Mouse (Mus musculus) hindbrain, embryonic 13.5 days (tissue): ENCODE results near the gene Tasp1. TPM values are rescaled to one million over a fixed set of nuclear protein-coding genes. Genes with fewer than 3 reads are reported as not detected.
A peak's percentile ranks its signal among the peaks of the same experiment; 100 is the strongest.

Source experiments
- ATAC-seq: fragments of 200-750 bp; cut with Nextera tagmentation; 2 replicates; pipeline ENCODE4 v1.8.0; 2017; ENCODE audit warnings: moderate TSS enrichment; ENCODE audit not compliant: low FRiP score
- H3K27ac ChIP-seq: fragments of 300-500 bp; sonication (generic); 2 replicates; pipeline ENCODE4 v1.5.1; 2015; ENCODE audit warnings: inconsistent platforms, mild to moderate bottlenecking, moderate library complexity
- H3K27me3 ChIP-seq: fragments of 300-500 bp; sonication (generic); 2 replicates; pipeline ENCODE4 v1.6.1; 2015; ENCODE audit warnings: mild to moderate bottlenecking, inconsistent platforms
- H3K36me3 ChIP-seq: fragments of 300-500 bp; sonication (generic); 2 replicates; pipeline ENCODE4 v1.6.1; 2015; ENCODE audit warnings: mild to moderate bottlenecking, inconsistent platforms
- H3K4me1 ChIP-seq: fragments of 300-500 bp; sonication (generic); replicated peaks from 2 replicates; pipeline ENCODE4 v1.6.1; 2015; ENCODE audit warnings: inconsistent platforms
- H3K4me2 ChIP-seq: fragments of 300-500 bp; sonication (generic); 2 replicates; pipeline ENCODE4 v1.6.1; 2015; ENCODE audit warnings: inconsistent platforms, mild to moderate bottlenecking, moderate library complexity
- H3K4me3 ChIP-seq: fragments of 300-500 bp; sonication (generic); 2 replicates; pipeline ENCODE4 v1.5.1; 2015; ENCODE audit warnings: mild to moderate bottlenecking, inconsistent platforms
- H3K9ac ChIP-seq: fragments of 300-500 bp; sonication (generic); 2 replicates; pipeline ENCODE4 v1.6.1; 2015; ENCODE audit warnings: mild to moderate bottlenecking, inconsistent platforms
- H3K9me3 ChIP-seq: fragments of 300-500 bp; sonication (generic); 2 replicates; pipeline ENCODE4 v1.6.1; 2016; ENCODE audit warnings: inconsistent platforms
- WGBS: fragments of 180-500 bp; shearing (Covaris S2); methylation state at CpG from one replicate; pipeline ENCODE4 v1.1.7; 2015; 5-methylcytosine and 5-hydroxymethylcytosine counted together
- polyA plus RNA-seq: library from polyadenylated mRNA; unstranded; fragments of >200 nt; fragmentation: Nextera tagmentation; extraction: Ambion mirVana; gene quantifications from 2 replicates; pipeline ENCODE4 v1.2.1, GENCODE M21; 2015

Gene Tasp1
- 15.4 and 16.5 TPM in 2 replicates for polyA plus RNA-seq

DNA sequence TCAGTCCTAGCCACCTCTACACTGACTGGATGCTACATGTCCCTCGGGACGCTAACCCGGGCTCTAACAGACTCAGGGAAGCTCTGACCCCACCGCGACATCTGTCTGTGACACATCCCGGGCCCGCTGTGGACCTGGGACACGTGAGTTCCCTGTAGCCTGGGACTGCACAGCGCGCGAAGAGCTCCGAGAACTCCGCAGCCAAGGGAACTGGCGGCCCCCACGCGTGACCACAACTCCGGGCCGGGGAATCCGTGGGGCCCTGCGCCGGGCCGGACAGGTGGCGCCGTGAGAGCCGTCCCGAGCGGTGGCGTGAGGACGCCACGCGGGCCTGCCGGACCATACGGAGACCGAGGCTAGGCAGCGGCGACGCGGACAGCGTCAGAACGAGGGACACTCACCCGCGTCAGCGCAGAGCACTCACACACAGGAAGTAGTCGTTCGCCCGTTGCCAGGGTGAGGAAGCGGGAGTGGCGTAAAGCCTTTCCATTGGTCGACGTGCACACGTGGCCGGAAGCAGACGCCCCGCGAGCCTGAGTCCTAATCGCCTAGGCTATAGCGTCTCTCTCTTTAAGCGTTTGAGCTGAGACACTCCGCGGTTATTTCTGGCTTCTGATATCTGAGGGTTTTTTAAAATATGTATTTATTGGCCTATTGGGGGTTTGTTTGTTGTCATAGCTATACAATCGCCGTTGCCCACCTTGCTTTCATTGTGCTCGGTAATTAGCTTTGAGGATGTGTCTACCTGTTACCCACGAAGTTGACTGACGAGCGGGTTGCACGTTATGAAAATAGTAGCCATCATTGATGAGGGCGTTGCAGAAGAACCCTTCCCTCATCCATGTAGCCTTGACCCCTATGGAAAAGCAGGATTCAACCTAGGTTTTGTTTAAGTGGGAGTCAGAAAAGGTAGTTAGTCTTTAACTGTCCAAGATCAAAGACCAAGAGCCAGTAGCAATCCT is at the start of gene Tasp1:
Tasp1 (minus strand) TSS at position 453 of the 962 bp plus-strand sequence.
- H3K36me3 ChIP-seq, result no peaks in the 10 kb centered on the region
- ATAC-seq, result peak; percentile 100
- H3K9me3 ChIP-seq, result no peaks in the 10 kb centered on the region
- under 1% methylated on average over 68 of the region's 68 CpGs for WGBS
- no peaks in the 10 kb centered on the region for H3K27me3 ChIP-seq
- H3K4me2 ChIP-seq, result peak within 1 kb of the TSS; percentile 80
- peak within 1 kb of the TSS; percentile 61 for H3K4me3 ChIP-seq
- H3K27ac ChIP-seq, result peak within 1 kb of the TSS; percentile 87
- peak within 1 kb of the TSS; percentile 79 for H3K9ac ChIP-seq
- H3K4me1 ChIP-seq, result peaks cover 10% of the 10 kb centered on the region

GRCm38 (mm10) chr2:140113851-140114250 is 47.2 kb upstream of the Tasp1 start:
- ATAC-seq, result no peak
- H3K36me3 ChIP-seq, result no peaks in the 10 kb centered on the region
- H3K4me3 ChIP-seq, result no peak overlapping the region
- H3K4me1 ChIP-seq, result no peaks in the 10 kb centered on the region
- no peaks in the 10 kb centered on the region for H3K27me3 ChIP-seq
- no peak overlapping the region for H3K9ac ChIP-seq
- H3K27ac ChIP-seq, result no peak overlapping the region
- no peaks in the 10 kb centered on the region for H3K9me3 ChIP-seq
- 95% methylated on average over 8 of the region's 8 CpGs for WGBS
- H3K4me2 ChIP-seq, result no peak overlapping the region

GRCm38 (mm10) chr2:140108945-140109344 is 42.3 kb upstream of the Tasp1 start:
- no peak overlapping the region for H3K9ac ChIP-seq
- H3K4me1 ChIP-seq, result no peaks in the 10 kb centered on the region
- H3K4me3 ChIP-seq, result no peak overlapping the region
- no peak for ATAC-seq
- H3K4me2 ChIP-seq, result no peak overlapping the region
- no peaks in the 10 kb centered on the region for H3K9me3 ChIP-seq
- no peaks in the 10 kb centered on the region for H3K27me3 ChIP-seq
- H3K36me3 ChIP-seq, result no peaks in the 10 kb centered on the region
- no peak overlapping the region for H3K27ac ChIP-seq
- WGBS, result 35% methylated on average over 1 of the region's 1 CpGs

DNA sequence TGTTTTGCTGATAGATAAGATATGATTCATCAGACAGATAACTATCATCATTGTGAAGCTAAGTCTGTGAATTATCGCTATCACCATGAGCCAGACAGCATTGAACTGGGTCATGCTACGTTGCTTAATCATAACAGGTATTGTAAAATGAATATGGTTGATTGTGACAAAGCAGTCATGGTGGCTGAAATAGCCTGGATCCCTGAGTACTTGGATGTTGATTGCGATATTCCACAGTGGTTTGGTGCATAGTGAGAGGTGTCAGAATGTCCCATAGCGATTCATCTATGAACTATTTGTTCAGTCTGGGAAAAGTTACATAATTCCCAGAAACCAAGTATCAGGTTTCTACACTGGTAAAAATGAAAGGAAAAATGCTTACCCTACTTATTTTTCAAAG is 41.0 kb upstream of the Tasp1 start:
- H3K36me3 ChIP-seq, result no peaks in the 10 kb centered on the region
- no peak for ATAC-seq
- H3K4me2 ChIP-seq, result no peak overlapping the region
- no peaks in the 10 kb centered on the region for H3K4me1 ChIP-seq
- no peaks in the 10 kb centered on the region for H3K9me3 ChIP-seq
- no peak overlapping the region for H3K4me3 ChIP-seq
- H3K9ac ChIP-seq, result no peak overlapping the region
- 92% methylated on average over 4 of the region's 4 CpGs for WGBS
- H3K27me3 ChIP-seq, result no peaks in the 10 kb centered on the region
- no peak overlapping the region for H3K27ac ChIP-seq

DNA sequence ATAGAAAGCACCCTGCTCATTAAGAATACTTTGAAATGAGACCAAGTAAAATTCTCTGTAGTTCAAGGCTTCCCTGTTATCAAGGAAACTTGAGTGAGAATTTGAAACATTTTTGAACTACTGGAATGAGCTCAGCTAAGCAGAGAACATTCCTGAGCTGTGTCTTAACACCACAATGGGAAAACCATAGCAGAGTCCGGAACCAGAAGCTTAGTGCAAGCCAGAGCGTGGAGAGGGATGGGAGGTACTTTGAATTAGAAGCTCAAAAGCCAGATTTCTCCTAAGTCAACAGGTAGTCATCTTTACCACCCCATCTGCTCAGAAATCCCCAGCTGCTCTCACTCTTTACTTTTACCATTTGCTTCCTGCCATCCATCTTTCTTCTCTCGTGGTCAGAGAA is 38.3 kb upstream of the Tasp1 start:
- H3K9me3 ChIP-seq, result no peaks in the 10 kb centered on the region
- H3K9ac ChIP-seq, result no peak overlapping the region
- H3K36me3 ChIP-seq, result no peaks in the 10 kb centered on the region
- H3K27me3 ChIP-seq, result no peaks in the 10 kb centered on the region
- no peak overlapping the region for H3K4me3 ChIP-seq
- no peaks in the 10 kb centered on the region for H3K4me1 ChIP-seq
- ATAC-seq, result no peak
- 74% methylated on average over 3 of the region's 3 CpGs for WGBS
- no peak overlapping the region for H3K27ac ChIP-seq
- no peak overlapping the region for H3K4me2 ChIP-seq

DNA sequence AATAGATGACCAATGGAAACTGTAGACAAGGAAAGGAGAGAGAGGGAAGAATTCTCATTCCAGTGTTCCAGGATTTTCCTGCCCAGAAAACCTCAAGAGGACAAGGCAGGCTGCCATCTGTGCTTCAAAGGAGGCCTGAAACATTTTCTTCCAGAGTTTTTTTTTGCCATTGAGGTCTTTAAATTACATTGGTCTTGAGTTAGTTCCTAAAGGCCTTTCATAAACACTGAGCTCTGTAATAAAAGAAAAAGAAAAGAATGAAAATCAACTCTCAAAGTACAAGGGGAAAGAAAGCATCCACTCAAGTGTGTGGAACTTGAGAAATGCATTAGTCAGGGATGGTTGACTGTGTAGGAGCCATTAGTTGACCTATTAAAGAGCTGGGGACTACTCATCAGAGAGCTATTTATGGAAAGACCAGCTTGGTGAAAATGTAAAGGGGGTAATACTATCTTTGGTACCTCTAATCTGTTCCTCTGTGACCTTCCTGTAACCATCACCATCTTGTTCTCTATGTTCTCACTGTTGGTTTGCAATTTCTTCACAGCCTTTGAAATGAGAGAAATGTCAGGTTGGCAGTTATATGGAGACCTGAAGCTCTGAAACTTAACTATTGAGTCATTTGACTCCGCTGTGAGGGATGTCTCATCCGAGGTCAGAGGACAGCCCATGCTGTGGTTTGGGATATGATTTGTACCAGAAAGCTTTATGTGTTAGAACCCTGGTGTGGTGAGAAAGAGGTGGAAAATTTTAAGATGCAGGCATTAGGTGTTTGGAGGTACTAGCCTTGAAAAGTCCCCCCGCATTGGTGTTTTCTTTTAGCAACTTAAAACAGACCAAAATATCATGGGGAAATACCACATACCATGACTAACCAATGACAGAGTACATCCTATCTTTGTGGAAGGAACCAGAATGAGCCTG is 34.2 kb upstream of the Tasp1 start:
- Histone ChIP-seq H3K4me1 (no peaks in the 10 kb centered on the region), H3K36me3 (no peaks in the 10 kb centered on the region), H3K4me3 (no peak overlapping the region), H3K4me2 (no peak overlapping the region), H3K27me3 (no peaks in the 10 kb centered on the region), H3K9ac (no peak overlapping the region), H3K27ac (no peak overlapping the region), H3K9me3 (no peaks in the 10 kb centered on the region)
- WGBS, result 80% methylated on average over 3 of the region's 3 CpGs
- no peak for ATAC-seq

- no peaks in the 10 kb centered on the region for H3K4me1 ChIP-seq
- no peaks in the 10 kb centered on the region for H3K27me3 ChIP-seq
- 93% methylated on average over 3 of the region's 3 CpGs for WGBS
- H3K9ac ChIP-seq, result no peak overlapping the region
- ATAC-seq, result no peak
- H3K4me2 ChIP-seq, result no peak overlapping the region
- no peaks in the 10 kb centered on the region for H3K9me3 ChIP-seq
- no peak overlapping the region for H3K4me3 ChIP-seq
- no peaks in the 10 kb centered on the region for H3K36me3 ChIP-seq
- no peak overlapping the region for H3K27ac ChIP-seq
Measured at GRCm38 (mm10) chr2:140099971-140100370, 33.4 kb upstream of the Tasp1 start.

GRCm38 (mm10) chr2:140097131-140097591 is 30.6 kb upstream of the Tasp1 start:
- Histone ChIP-seq H3K9me3 (no peaks in the 10 kb centered on the region), H3K9ac (no peak overlapping the region), H3K27me3 (no peaks in the 10 kb centered on the region), H3K36me3 (no peaks in the 10 kb centered on the region), H3K4me2 (no peak overlapping the region), H3K4me3 (no peak overlapping the region), H3K4me1 (no peaks in the 10 kb centered on the region), H3K27ac (no peak overlapping the region)
- 76% methylated on average over 3 of the region's 3 CpGs for whole genome bisulfite sequencing
- ATAC-seq, result peak; percentile 39; the same call in 1 of the 2 replicates

DNA sequence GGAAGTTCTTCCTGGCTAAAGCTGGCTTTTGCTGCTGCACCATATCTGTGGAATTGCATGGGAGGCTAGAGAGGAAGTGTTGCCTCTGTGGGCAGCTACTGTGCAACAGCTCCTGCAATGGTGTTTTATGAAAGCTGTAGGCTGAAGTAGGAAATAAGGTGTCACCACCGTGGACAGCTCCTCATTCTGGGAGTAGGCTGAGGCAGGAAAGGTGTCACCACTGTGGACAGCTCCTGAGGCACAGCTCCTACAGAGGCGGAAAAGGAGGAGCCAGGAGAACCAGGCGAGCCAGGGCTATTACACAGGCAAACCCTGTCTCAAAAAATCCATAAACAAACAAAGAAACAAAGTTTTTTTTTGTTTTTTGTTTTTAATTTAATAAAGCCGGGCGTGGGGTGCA is 29.4 kb upstream of the Tasp1 start:
- ATAC-seq, result no peak
- WGBS, result 89% methylated on average over 5 of the region's 5 CpGs
- no peaks in the 10 kb centered on the region for H3K9me3 ChIP-seq
- H3K4me2 ChIP-seq, result no peak overlapping the region
- H3K9ac ChIP-seq, result no peak overlapping the region
- no peaks in the 10 kb centered on the region for H3K36me3 ChIP-seq
- no peak overlapping the region for H3K27ac ChIP-seq
- no peak overlapping the region for H3K4me3 ChIP-seq
- H3K27me3 ChIP-seq, result no peaks in the 10 kb centered on the region
- H3K4me1 ChIP-seq, result no peaks in the 10 kb centered on the region

- no peak for ATAC-seq
Measured at GRCm38 (mm10) chr2:140093433-140093832, 26.8 kb upstream of the Tasp1 start.

GRCm38 (mm10) chr2:140084245-140084644 is 17.6 kb upstream of the Tasp1 start:
- WGBS, result 94% methylated on average over 7 of the region's 7 CpGs
- Histone ChIP-seq H3K27me3 (no peaks in the 10 kb centered on the region), H3K4me1 (no peaks in the 10 kb centered on the region), H3K27ac (no peak overlapping the region), H3K4me3 (no peak overlapping the region), H3K9ac (no peak overlapping the region), H3K36me3 (no peaks in the 10 kb centered on the region), H3K4me2 (no peak overlapping the region), H3K9me3 (no peaks in the 10 kb centered on the region)
- no peak for ATAC-seq

More at GRCm38 (mm10) chr2:140093433-140093832, 26.8 kb upstream of the Tasp1 start:
- Histone ChIP-seq H3K4me3 (no peak overlapping the region), H3K4me1 (no peaks in the 10 kb centered on the region), H3K36me3 (no peaks in the 10 kb centered on the region), H3K9ac (no peak overlapping the region), H3K9me3 (no peaks in the 10 kb centered on the region), H3K27ac (no peak overlapping the region), H3K4me2 (no peak overlapping the region), H3K27me3 (no peaks in the 10 kb centered on the region)
- WGBS, result 94% methylated on average over 5 of the region's 5 CpGs
